Mouse (Mus musculus) lung, postnatal 10 days (tissue): ENCODE measurements around the gene Sass6.
"Not testable (repeated sequence)": the region's sequence is repeated elsewhere in the genome, so short reads cannot be mapped to it uniquely, and the experiment has no call there.

ENCODE experiments used
- DNase-seq: peaks from one replicate; pipeline ENCODE4 v3.0.0; 2021

The Sass6 gene

GRCm38 (mm10) chr3:116594728-116595602, at the start of gene Sass6:
Sass6 (plus strand) TSS chr3:116594982.
- DNase-seq, result peak; percentile 99

- DNase-seq, result no peak
Observed at GRCm38 (mm10) chr3:116547430-116547829, 47.4 kb upstream of the Sass6 start.

DNA sequence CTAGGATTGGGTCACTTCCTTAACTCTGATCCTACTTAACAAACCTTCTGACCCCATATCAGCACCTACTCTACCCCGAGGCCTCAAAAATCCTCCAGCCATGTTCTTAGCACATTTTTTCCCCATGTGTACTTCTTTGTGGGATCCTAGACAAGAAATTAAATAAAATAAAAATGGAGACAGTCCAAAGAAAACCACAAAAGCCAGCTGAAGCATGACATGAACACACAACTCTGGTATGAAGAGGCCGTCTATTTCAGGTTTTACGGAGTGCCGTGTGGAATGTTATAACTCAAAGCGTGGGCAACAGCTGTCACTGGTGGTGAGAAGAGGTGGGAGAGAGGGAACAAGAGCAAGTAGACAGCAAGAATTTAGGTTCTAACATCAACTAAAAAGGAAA, 43.4 kb upstream of the Sass6 start:
- DNase-seq, result no peak

- DNase-seq, result not testable (repeated sequence)
Observed at GRCm38 (mm10) chr3:116561315-116561714, 33.5 kb upstream of the Sass6 start.

DNA sequence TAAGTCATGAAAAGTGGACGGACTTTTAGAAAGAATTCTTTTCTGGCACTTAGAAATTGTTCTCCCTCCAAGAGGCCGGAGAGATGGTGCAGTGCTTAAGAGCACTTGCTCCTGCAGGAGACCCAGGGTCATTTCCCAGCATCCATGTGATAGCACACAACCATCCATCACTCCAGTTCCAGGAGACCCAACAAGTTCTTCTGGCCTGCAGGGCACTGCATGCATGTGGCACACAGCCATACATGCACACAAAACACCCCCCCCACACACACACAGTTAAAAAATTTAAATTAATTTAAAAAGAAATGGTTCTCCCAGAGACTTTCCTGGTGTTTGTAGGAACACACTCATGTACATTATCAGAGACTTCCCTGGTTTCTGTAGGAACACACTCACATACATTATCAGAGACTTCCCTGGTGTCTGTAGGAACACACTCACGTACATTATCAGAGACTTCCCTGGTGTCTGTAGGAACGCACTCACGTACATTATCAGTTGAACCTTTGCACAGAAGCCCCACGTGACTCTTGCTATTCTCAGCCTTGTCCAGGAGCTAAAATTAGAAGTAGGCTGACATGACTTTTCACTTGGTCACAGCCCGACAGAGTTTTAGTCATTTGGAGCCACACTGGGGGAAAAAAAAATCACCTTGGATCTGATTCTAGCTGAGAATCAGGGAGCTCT, 32.2 kb upstream of the Sass6 start, which contains the start of gene Lrrc39:
Lrrc39 (plus strand) TSS at position 566 of the 687 bp plus-strand sequence.
- DNase-seq, result no peak

DNA sequence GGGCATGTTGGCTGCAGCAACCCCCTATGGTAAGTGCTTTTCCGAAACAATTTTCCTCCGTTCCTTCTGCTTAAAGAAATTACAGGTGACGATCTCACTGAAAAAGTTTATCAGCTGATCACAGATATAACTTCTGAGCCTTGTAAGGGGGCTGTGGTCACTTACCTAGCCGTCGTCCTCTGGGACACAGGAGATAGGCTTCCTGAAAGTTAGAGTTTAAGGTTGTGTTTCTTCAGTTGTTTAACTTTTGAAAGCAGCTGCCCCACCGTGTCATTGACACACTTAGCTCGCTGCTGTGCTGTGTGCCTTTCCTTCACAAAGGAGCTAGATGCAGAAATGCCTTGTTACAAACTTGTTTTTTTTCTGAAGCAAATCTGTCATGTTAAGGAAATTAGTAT, 31.7 kb upstream of the Sass6 start:
- no peak for DNase-seq

DNA sequence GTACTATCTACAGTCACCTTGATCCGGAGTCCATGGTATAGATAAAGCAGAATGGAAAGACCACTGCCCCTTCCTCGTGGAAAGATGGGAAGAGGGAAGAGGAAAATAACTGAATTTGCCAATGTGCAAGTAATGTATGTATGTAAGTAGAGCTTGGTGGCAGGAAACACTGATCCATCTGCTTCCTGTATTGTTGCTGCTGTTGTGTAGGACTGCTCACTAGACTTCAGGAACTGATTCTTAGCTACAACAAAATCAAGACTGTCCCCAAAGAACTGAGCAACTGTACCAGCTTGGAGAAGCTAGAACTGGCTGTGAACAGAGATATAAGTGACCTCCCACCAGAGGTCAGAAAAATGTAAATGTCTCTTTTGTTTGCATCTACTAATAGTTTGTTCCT, 24.2 kb upstream of the Sass6 start:
- DNase-seq, result no peak

GRCm38 (mm10) chr3:116577286-116577685, 17.5 kb upstream of the Sass6 start:
- no peak for DNase-seq

DNA sequence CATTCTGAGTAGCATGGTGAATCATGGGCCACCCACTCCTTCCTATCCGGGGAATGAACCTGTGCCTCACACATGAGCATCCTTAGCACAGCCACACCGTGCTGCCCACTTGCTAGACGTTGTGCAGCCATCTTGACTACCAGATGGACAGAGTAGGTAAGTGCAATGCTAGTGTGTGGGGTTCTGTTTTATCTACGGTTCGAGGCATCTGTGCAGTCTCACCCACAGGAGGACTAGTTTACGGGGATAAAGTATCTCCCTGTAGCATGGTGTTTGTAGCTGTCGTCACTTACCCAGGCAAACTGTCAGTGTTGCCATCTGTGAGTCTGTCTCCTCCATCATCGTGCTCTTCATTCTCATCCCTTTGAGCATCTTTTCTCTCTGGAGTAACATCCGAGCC, 12.6 kb upstream of the Sass6 start:
- DNase-seq, result no peak

- DNase-seq, result no peak
Observed at GRCm38 (mm10) chr3:116594076-116594727, 580 bp upstream of the Sass6 start.

DNA sequence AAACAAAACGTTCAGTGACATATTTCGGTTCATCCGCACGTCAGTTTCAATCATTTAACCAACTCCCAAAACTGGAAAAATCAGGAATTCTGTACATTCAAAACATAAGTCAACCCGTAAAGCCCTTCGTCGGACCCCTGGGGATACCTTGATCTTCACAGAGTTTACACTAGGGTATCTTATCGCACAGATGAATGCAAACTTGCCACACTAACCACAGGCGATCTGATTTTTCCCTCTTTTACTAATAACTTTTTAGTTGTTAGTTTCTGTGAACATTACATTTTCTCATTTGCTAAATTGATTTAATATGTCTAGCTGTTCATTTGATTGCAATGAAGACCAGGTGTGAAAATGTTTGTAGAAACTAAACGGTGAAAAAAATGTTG, 815 bp downstream of the Sass6 start:
- no peak for DNase-seq

DNA sequence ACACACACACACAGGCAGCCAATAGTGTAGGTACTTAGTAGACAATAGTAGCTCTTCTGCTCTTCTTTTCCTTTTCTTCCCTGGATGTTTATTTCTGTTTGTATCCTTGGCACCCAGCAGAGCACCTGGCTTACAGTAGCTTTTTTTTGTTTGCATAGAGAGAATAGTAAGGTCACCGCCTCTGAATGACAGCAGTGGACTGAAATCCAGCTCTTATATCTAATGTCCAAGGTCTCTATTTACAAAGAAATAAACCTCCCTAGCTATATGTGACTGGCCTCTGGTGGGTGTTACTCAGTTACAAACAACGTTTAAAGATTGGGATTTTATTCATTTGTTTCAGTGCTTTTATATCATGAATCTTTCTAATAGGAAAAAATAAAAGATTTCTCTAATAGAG, 4.9 kb downstream of the Sass6 start:
- no peak for DNase-seq

- no peak for DNase-seq
Observed at GRCm38 (mm10) chr3:116601005-116601404, 6.2 kb downstream of the Sass6 start.

DNA sequence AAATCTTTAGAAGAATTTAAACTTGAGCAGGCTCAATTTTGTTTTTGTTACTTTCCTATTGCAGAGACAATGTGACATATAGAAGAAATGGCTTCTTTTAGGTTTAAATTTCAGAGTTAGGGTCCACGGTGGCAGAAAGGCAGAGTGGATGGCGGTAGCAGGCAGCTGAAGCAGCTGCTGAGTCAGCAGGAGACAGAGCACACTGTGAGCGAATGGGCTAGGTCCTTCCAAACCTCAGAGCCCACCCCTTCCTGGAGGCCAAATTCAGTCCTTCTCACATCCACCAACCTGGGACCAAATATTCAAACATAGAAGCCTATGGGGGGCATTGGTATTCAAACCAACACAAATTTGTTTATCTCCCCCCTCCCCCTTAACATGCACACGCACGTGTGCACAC, 7.0 kb downstream of the Sass6 start:
- DNase-seq, result no peak

- DNase-seq, result no peak
Observed at GRCm38 (mm10) chr3:116604570-116604969, 9.8 kb downstream of the Sass6 start.

- DNase-seq, result peak; percentile 51
Observed at GRCm38 (mm10) chr3:116614295-116614892, 19.6 kb downstream of the Sass6 start, which contains the start of gene Trmt13. Trmt13 (minus strand) TSS chr3:116614587.

DNA sequence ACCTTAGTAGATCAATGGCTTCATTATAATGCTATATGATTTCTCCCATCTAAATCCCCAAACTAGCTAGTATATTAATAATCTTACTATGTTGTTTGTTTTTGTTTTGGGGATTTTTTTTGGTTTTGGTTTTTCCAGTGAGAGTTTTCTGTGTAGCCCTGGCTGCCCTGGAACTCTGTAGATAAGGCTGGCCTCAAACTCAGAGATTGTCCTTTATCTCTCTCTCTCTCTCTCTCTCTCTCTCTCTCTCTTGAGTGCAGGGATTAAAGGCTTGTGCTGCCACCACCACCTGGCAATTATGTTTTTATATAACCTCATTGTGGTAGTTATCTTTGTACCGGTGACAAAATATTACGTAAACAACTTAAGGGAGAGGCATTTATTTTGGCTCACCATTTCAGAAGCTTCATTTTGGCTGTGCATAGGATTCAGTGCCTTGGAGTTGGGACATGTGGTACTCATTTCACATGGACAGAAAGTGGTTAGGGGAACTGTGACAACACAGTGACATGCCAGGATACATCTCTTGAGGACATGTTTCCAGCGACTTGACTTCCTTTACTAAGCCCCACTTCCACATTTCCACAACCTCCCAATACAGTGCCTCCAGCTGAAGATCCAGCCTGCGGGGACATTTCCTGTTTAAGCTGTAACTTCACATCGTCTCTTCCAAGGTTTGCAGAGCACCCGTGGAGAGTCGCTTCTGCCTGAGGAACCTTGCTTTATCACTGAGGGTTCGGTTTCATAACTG, 20.7 kb downstream of the Sass6 start:
- DNase-seq, result no peak

DNA sequence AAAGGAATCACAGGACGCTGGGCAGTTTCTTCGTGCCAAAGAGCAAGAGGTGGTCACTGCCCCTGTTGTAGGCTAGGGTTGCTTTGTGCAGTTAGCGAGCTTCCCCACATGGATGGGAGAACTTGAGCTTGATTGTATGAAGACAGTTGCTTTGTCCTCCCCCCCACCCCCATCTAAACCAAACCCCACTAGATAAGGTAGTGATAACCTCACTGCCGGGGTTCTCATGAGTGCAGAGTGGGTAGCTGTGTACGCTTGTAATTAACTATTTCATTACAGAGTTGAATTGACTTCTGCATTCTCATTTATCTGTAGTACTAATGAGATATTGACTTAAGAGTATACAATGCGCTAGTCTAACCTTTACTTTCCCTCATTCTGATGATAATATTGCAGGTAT, 24.1 kb downstream of the Sass6 start:
- no peak for DNase-seq

GRCm38 (mm10) chr3:116620636-116621370, 26.0 kb downstream of the Sass6 start:
- DNase-seq, result no peak

DNA sequence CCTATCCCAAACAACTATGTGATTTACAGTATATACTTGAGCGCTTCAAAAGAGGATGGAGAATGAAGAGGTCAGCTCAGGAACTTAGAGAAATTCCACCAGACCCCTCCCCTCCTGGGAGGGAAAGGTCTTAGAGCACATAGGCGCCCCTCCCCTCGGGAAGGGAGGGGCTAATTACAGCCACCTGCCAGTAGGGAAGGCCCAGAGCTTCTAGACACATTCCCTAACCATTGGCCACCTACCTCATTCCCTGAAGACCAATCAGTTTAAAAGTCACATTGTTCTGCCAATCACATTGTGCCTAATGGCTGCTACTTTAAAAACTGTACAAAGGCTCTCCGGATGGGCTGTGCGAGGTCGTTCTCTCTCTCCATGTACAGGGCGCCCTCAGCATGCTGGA, 27.9 kb downstream of the Sass6 start:
- DNase-seq, result no peak

DNA sequence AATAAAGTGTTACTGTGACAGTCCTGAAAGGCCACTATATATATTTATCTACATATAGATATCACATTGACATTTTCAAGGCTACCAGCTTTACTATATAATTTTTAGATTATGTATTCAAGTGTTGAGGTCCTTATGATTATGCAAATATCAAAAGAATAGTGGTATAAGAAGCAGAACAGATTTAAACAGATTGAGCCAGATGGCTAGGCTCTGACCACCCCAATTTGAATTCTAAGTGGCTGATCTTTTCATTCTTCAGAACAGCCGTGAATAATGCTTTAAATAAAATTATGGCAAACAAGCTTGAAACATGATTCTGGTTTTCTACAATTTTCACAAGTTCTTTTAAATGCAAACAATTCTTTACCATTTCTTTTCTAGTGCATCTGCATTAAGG, 36.7 kb downstream of the Sass6 start:
- DNase-seq, result no peak

- no peak for DNase-seq
Observed at GRCm38 (mm10) chr3:116632971-116633370, 38.2 kb downstream of the Sass6 start.
